Comparison of ENCODE assay signal across 11 mouse cellular contexts in genomic region chr2:35714742-35715167, GRCm38 (mm10).
DNase-seq lines count a peak whose midpoint lies in the region; ATAC-seq and TF ChIP-seq lines count a peak whose summit lies in the region.
"Had no signal": no experiment of that assay in that cellular context is flagged by ENCODE, and none has a peak within 500 bp of the region (broad histone marks: within the 10 kb centered on the region; RNA-seq: fewer than 3 reads in every experiment).

No protein-coding gene starts in this region.

- ATAC-seq in frontal cortex, adult (ENCODE audit: low TSS enrichment): peak; percentile 76
- no peak for ATAC-seq in megakaryocyte, adult 5-6 weeks (ENCODE audit: poor library complexity, severe bottlenecking)
- ATAC-seq in embryonic facial prominence, embryonic 13.5 days (ENCODE audit: insufficient number of reproducible peaks, insufficient read depth, low FRiP score, low TSS enrichment, low read depth): peak; percentile 48; the same call in 1 of the 2 replicates
- peak; percentile 36 for ATAC-seq in limb, embryonic 14.5 days (ENCODE audit: low FRiP score, low read depth)
- ATAC-seq: inflammation-experienced regulatory T-cells, adult 6 months had no signal

- intact Hi-C loops in left cerebral cortex, postnatal 4 days (cut with DNase I): no loop called here

- peaks cover 40% of the 10 kb centered on the region for H3K36me3 ChIP-seq in megakaryocyte, embryonic 14.5 days (replicated peaks; ENCODE audit: low read length)
- peaks cover 99% of the 10 kb centered on the region for H3K36me3 ChIP-seq in embryonic facial prominence, embryonic 13.5 days
- H3K36me3 ChIP-seq in limb, embryonic 14.5 days (ENCODE audit: control insufficient read depth, insufficient read depth, low read length): peaks cover 97% of the 10 kb centered on the region

- WGBS in embryonic facial prominence, embryonic 13.5 days: 51% methylated on average over 8 of the region's 8 CpGs
- 61% methylated on average over 8 of the region's 8 CpGs for WGBS in limb, embryonic 14.5 days

- no peaks in the 10 kb centered on the region for H3K9me3 ChIP-seq in megakaryocyte, embryonic 14.5 days
- no peaks in the 10 kb centered on the region for H3K9me3 ChIP-seq in embryonic facial prominence, embryonic 13.5 days
- no peaks in the 10 kb centered on the region for H3K9me3 ChIP-seq in limb, embryonic 14.5 days (ENCODE audit: control insufficient read depth, low read length)

- H3K27me3 ChIP-seq in megakaryocyte, embryonic 14.5 days (replicated peaks): peaks cover 46% of the 10 kb centered on the region
- H3K27me3 ChIP-seq in embryonic facial prominence, embryonic 13.5 days: no peaks in the 10 kb centered on the region
- H3K27me3 ChIP-seq in limb, embryonic 14.5 days (ENCODE audit: control insufficient read depth, insufficient read depth, low read length): no peaks in the 10 kb centered on the region

- DNase-seq in frontal cortex, postnatal 14 days (ENCODE audit: low spot score in 2 of 2): no peak
- no peak for DNase-seq in limb, embryonic 14.5 days (ENCODE audit: low spot score)
- no peak for DNase-seq in thymus, postnatal 14 days
- no peak for DNase-seq in left cerebral cortex, postnatal 4 days
- DNase-seq: embryo, embryonic 11 days; thymus, postnatal 36 days had no signal

- peaks cover 80% of the 10 kb centered on the region for H3K4me1 ChIP-seq in megakaryocyte, embryonic 14.5 days
- peaks cover 19% of the 10 kb centered on the region for H3K4me1 ChIP-seq in embryonic facial prominence, embryonic 13.5 days
- H3K4me1 ChIP-seq in limb, embryonic 14.5 days (ENCODE audit: control insufficient read depth, insufficient read depth, low read length): 0 out of 2 replicates have a peak, but pooled peaks cover 2% of the 10 kb centered on the region

- no peak overlapping the region for H3K9ac ChIP-seq in embryonic facial prominence, embryonic 13.5 days
- H3K9ac ChIP-seq in limb, embryonic 14.5 days (ENCODE audit: low read depth, low read length, severe bottlenecking): no peak overlapping the region

- peak overlapping the region; percentile 11; the same call in 1 of the 2 replicates for H3K27ac ChIP-seq in embryonic facial prominence, embryonic 13.5 days
- H3K27ac ChIP-seq in limb, embryonic 14.5 days (replicated peaks; ENCODE audit: low read depth, low read length): no peak overlapping the region

- peak overlapping the region; percentile 20 for H3K4me3 ChIP-seq in megakaryocyte, embryonic 14.5 days (replicated peaks)
- H3K4me3 ChIP-seq in embryonic facial prominence, embryonic 13.5 days: no peak overlapping the region
- no peak overlapping the region for H3K4me3 ChIP-seq in limb, embryonic 14.5 days (replicated peaks; ENCODE audit: low read length)

- H3K4me2 ChIP-seq in embryonic facial prominence, embryonic 13.5 days: no peak overlapping the region
- no peak overlapping the region for H3K4me2 ChIP-seq in limb, embryonic 14.5 days (replicated peaks; ENCODE audit: low read depth, low read length, severe bottlenecking)

- TF ChIP-seq POLR2A in limb, embryonic 14.5 days (IDR thresholded peaks at IDR 0.05; ENCODE audit: borderline replicate concordance, extremely low read depth, insufficient read depth, insufficient read length): no peak
